Mouse (Mus musculus): Measurements from ENCODE around the gene Gm10322. TPM values are rescaled to one million over a fixed set of nuclear protein-coding genes. Genes with fewer than 3 reads are reported as not detected.

The Gm10322 gene
- not detected in 2 replicates for polyA plus RNA-seq (2014; fragmentation: Nextera tagmentation; extraction: Ambion mirVana)

- Histone ChIP-seq H3K4me2 (ENCODE audit: low read depth) (peak within 1 kb of the TSS; percentile 86), H3K9ac (ENCODE audit: low read length) (peak within 1 kb of the TSS; percentile 95), H3K9me3 (ENCODE audit: control insufficient read depth, low read length) (no peaks in the 10 kb centered on the region), H3K27ac (ENCODE audit: low read depth, low read length) (peak within 1 kb of the TSS; percentile 86), H3K27me3 (ENCODE audit: control insufficient read depth, insufficient read depth, low read length) (no peaks in the 10 kb centered on the region), H3K4me1 (ENCODE audit: control insufficient read depth, insufficient read depth, low read length) (peaks cover 6% of the 10 kb centered on the region; the same call in 1 of the 2 replicates), H3K36me3 (ENCODE audit: control insufficient read depth, insufficient read depth, low read length) (no peaks in the 10 kb centered on the region), H3K4me3 (ENCODE audit: low read depth, low read length) (peak within 1 kb of the TSS; percentile 89)
- DNase-seq (ENCODE audit: low spot score) (peak; percentile 68), ATAC-seq (ENCODE audit: insufficient read depth, low FRiP score, low TSS enrichment) (peak; percentile 82)
- under 1% methylated on average over 43 of the region's 51 CpGs for WGBS
Measured at GRCm38 (mm10) chr10:59615981-59616520, at the start of gene Gm10322. Gene Gm10322, plus strand, starts transcription at chr10:59616063.

- ATAC-seq (ENCODE audit: insufficient read depth, low FRiP score, low TSS enrichment) (no peak), DNase-seq (ENCODE audit: low spot score) (no peak)
- H3K27ac ChIP-seq (ENCODE audit: low read depth, low read length): peak overlapping the region; percentile 5; the same call in 1 of the 2 replicates
- no peak overlapping the region for H3K4me3 ChIP-seq (ENCODE audit: low read depth, low read length)
- H3K4me2 ChIP-seq (ENCODE audit: low read depth): no peak overlapping the region
- H3K9me3 ChIP-seq (ENCODE audit: control insufficient read depth, low read length): no peaks in the 10 kb centered on the region
- WGBS: 89% methylated on average over 13 of the region's 13 CpGs
- H3K27me3 ChIP-seq (ENCODE audit: control insufficient read depth, insufficient read depth, low read length): no peaks in the 10 kb centered on the region
- H3K4me1 ChIP-seq (ENCODE audit: control insufficient read depth, insufficient read depth, low read length): peaks cover 5% of the 10 kb centered on the region; the same call in 1 of the 2 replicates
- H3K9ac ChIP-seq (ENCODE audit: low read length): no peak overlapping the region
- H3K36me3 ChIP-seq (ENCODE audit: control insufficient read depth, insufficient read depth, low read length): no peaks in the 10 kb centered on the region
Measured at GRCm38 (mm10) chr10:59566968-59567367, 48.9 kb upstream of the Gm10322 start.

DNA sequence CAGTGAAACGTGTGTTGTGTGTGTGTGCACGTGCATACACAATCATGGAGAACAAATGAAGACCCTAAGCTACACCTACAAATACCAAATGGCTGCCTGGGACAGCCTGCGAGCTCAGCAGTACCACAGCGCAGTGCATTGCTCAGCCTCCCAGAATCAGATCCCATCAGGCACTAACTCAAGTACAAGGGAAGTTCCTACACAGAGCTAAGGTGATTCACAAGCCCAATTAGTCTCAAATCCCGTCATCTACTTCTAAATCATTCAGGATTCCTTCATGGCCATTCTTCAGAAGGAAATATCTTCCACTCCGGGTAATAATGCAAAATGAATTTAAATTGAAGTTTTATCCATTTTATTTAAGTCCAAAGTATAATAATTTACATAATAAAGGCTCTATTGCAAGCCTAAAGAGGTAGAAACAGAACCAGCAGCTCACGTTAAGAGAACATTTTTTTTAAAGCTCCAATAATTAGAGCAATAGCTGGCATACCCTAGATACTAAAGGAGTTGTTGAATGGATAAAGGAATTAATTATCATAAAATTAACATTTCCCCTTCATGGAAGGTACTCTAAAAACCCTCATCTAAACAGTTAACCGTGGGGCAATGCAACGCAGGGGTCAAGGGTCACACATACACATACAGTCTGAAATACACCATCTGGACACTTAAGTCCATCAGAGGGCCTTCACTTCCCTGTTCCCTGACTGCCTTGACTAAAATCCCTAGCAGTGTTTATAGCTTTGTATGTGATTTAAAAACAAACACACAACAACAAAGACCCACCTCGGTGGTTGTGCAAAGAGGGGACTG lies 47.0 kb upstream of the Gm10322 start:
- no peaks in the 10 kb centered on the region for H3K27me3 ChIP-seq (ENCODE audit: control insufficient read depth, insufficient read depth, low read length)
- H3K4me3 ChIP-seq (ENCODE audit: low read depth, low read length): no peak overlapping the region
- WGBS: 72% methylated on average over 10 of the region's 10 CpGs
- H3K9me3 ChIP-seq (ENCODE audit: control insufficient read depth, low read length): 0 out of 2 replicates have a peak, but pooled peaks cover 2% of the 10 kb centered on the region
- H3K4me1 ChIP-seq (ENCODE audit: control insufficient read depth, insufficient read depth, low read length): peaks cover 5% of the 10 kb centered on the region; the same call in 1 of the 2 replicates
- H3K27ac ChIP-seq (ENCODE audit: low read depth, low read length): no peak overlapping the region
- no peak for DNase-seq (ENCODE audit: low spot score)
- no peak overlapping the region for H3K4me2 ChIP-seq (ENCODE audit: low read depth)
- no peak overlapping the region for H3K9ac ChIP-seq (ENCODE audit: low read length)
- ATAC-seq (ENCODE audit: insufficient read depth, low FRiP score, low TSS enrichment): no peak
- H3K36me3 ChIP-seq (ENCODE audit: control insufficient read depth, insufficient read depth, low read length): no peaks in the 10 kb centered on the region

GRCm38 (mm10) chr10:59569481-59569869 lies 46.4 kb upstream of the Gm10322 start:
- Histone ChIP-seq H3K4me3 (ENCODE audit: low read depth, low read length) (no peak overlapping the region), H3K4me1 (ENCODE audit: control insufficient read depth, insufficient read depth, low read length) (peaks cover 5% of the 10 kb centered on the region; the same call in 1 of the 2 replicates), H3K27me3 (ENCODE audit: control insufficient read depth, insufficient read depth, low read length) (no peaks in the 10 kb centered on the region), H3K36me3 (ENCODE audit: control insufficient read depth, insufficient read depth, low read length) (no peaks in the 10 kb centered on the region), H3K9ac (ENCODE audit: low read length) (no peak overlapping the region), H3K4me2 (ENCODE audit: low read depth) (no peak overlapping the region), H3K27ac (ENCODE audit: low read depth, low read length) (no peak overlapping the region), H3K9me3 (ENCODE audit: control insufficient read depth, low read length) (0 out of 2 replicates have a peak, but pooled peaks cover 2% of the 10 kb centered on the region)
- 86% methylated on average over 1 of the region's 1 CpGs for WGBS
- ATAC-seq (ENCODE audit: insufficient read depth, low FRiP score, low TSS enrichment): no peak
- DNase-seq (ENCODE audit: low spot score): no peak

- ATAC-seq (ENCODE audit: insufficient read depth, low FRiP score, low TSS enrichment) (no peak), DNase-seq (ENCODE audit: low spot score) (no peak)
- H3K9me3 ChIP-seq (ENCODE audit: control insufficient read depth, low read length): 0 out of 2 replicates have a peak, but pooled peaks cover 2% of the 10 kb centered on the region
- no peak overlapping the region for H3K4me2 ChIP-seq (ENCODE audit: low read depth)
- no peak overlapping the region for H3K4me3 ChIP-seq (ENCODE audit: low read depth, low read length)
- peaks cover 5% of the 10 kb centered on the region; the same call in 1 of the 2 replicates for H3K4me1 ChIP-seq (ENCODE audit: control insufficient read depth, insufficient read depth, low read length)
- no peak overlapping the region for H3K9ac ChIP-seq (ENCODE audit: low read length)
- no peaks in the 10 kb centered on the region for H3K27me3 ChIP-seq (ENCODE audit: control insufficient read depth, insufficient read depth, low read length)
- no peak overlapping the region for H3K27ac ChIP-seq (ENCODE audit: low read depth, low read length)
- WGBS: 80% methylated on average over 6 of the region's 6 CpGs
- no peaks in the 10 kb centered on the region for H3K36me3 ChIP-seq (ENCODE audit: control insufficient read depth, insufficient read depth, low read length)
Measured at GRCm38 (mm10) chr10:59570360-59570759, 45.5 kb upstream of the Gm10322 start.

GRCm38 (mm10) chr10:59570780-59571179 lies 45.1 kb upstream of the Gm10322 start:
- 81% methylated on average over 2 of the region's 2 CpGs for WGBS
- no peak for DNase-seq (ENCODE audit: low spot score)
- no peak for ATAC-seq (ENCODE audit: insufficient read depth, low FRiP score, low TSS enrichment)
- Histone ChIP-seq H3K4me3 (ENCODE audit: low read depth, low read length) (no peak overlapping the region), H3K4me1 (ENCODE audit: control insufficient read depth, insufficient read depth, low read length) (peaks cover 5% of the 10 kb centered on the region; the same call in 1 of the 2 replicates), H3K36me3 (ENCODE audit: control insufficient read depth, insufficient read depth, low read length) (no peaks in the 10 kb centered on the region), H3K27me3 (ENCODE audit: control insufficient read depth, insufficient read depth, low read length) (no peaks in the 10 kb centered on the region), H3K9ac (ENCODE audit: low read length) (no peak overlapping the region), H3K9me3 (ENCODE audit: control insufficient read depth, low read length) (0 out of 2 replicates have a peak, but pooled peaks cover 2% of the 10 kb centered on the region), H3K4me2 (ENCODE audit: low read depth) (no peak overlapping the region), H3K27ac (ENCODE audit: low read depth, low read length) (no peak overlapping the region)

DNA sequence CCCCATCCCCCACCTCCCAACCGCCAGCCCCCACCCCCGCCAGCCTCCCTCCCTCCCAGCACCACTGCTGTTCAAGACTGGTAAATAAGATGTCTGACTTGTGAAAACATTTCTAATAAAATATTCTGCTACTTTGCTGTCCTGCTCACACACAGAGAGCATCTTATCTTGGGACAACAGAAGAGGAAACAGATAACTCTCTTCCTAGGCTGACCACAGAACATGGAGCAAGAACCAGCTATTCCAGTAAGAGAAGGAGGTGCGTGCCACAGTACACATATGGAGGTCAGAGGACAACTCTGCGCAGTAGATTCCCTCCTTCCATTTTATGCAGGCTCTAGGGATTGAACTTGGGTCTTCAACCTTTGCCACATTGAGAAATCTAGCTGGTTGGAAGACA lies 44.6 kb upstream of the Gm10322 start:
- ATAC-seq (ENCODE audit: insufficient read depth, low FRiP score, low TSS enrichment) (no peak), DNase-seq (ENCODE audit: low spot score) (no peak)
- Histone ChIP-seq H3K36me3 (ENCODE audit: control insufficient read depth, insufficient read depth, low read length) (no peaks in the 10 kb centered on the region), H3K4me2 (ENCODE audit: low read depth) (no peak overlapping the region), H3K9me3 (ENCODE audit: control insufficient read depth, low read length) (0 out of 2 replicates have a peak, but pooled peaks cover 2% of the 10 kb centered on the region), H3K27me3 (ENCODE audit: control insufficient read depth, insufficient read depth, low read length) (no peaks in the 10 kb centered on the region), H3K9ac (ENCODE audit: low read length) (no peak overlapping the region), H3K27ac (ENCODE audit: low read depth, low read length) (no peak overlapping the region), H3K4me1 (ENCODE audit: control insufficient read depth, insufficient read depth, low read length) (no peaks in the 10 kb centered on the region; the same call in 1 of the 2 replicates), H3K4me3 (ENCODE audit: low read depth, low read length) (no peak overlapping the region)
- 88% methylated on average over 4 of the region's 4 CpGs for whole genome bisulfite sequencing

DNA sequence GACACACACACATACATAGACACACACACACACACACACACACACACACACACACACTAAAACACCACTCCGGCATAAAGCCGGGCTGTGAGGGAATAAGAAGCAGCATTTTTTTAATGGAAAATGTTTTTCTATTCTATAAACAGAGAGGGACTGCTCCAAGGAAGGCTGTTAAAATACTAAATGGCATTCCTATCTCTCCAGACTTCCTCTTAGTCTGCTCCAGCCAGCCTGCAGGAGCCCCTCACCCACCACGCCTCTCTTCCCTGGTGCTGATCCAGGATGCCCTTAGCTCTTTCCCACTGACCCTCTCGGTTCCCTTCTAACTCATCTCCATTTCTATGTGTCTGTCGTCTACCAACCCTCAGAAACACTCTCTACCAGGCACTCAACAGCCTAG lies 43.9 kb upstream of the Gm10322 start:
- H3K27ac ChIP-seq (ENCODE audit: low read depth, low read length): no peak overlapping the region
- no peaks in the 10 kb centered on the region for H3K27me3 ChIP-seq (ENCODE audit: control insufficient read depth, insufficient read depth, low read length)
- H3K4me3 ChIP-seq (ENCODE audit: low read depth, low read length): no peak overlapping the region
- no peak overlapping the region for H3K9ac ChIP-seq (ENCODE audit: low read length)
- H3K4me1 ChIP-seq (ENCODE audit: control insufficient read depth, insufficient read depth, low read length): no peaks in the 10 kb centered on the region
- no peaks in the 10 kb centered on the region for H3K36me3 ChIP-seq (ENCODE audit: control insufficient read depth, insufficient read depth, low read length)
- no peak for DNase-seq (ENCODE audit: low spot score)
- 0 out of 2 replicates have a peak, but pooled peaks cover 2% of the 10 kb centered on the region for H3K9me3 ChIP-seq (ENCODE audit: control insufficient read depth, low read length)
- no peak overlapping the region for H3K4me2 ChIP-seq (ENCODE audit: low read depth)
- 80% methylated on average over 5 of the region's 5 CpGs for WGBS
- no peak for ATAC-seq (ENCODE audit: insufficient read depth, low FRiP score, low TSS enrichment)
